Mouse (Mus musculus) bone marrow macrophage, adult 2 months (primary cell): ENCODE results near the gene Dtx4.

Experiments
- CTCF ChIP-seq: IDR thresholded peaks from 2 replicates; pipeline ENCODE4 v1.5.1; 2012; ENCODE audit warnings: low read depth, mild to moderate bottlenecking, low read length, moderate library complexity
- POLR2A ChIP-seq: IDR thresholded peaks from 2 replicates; pipeline ENCODE4 v1.6.1; 2012; ENCODE audit warnings: mild to moderate bottlenecking, low read depth, low read length, borderline replicate concordance

- TF ChIP-seq CTCF, result no peak
- TF ChIP-seq POLR2A, result no peak
Measured at GRCm38 (mm10) chr19:12498321-12498720, 2.9 kb downstream of the Dtx4 start.
